Mouse (Mus musculus): ENCODE data around the gene Pex14. TPM values are rescaled to one million over a fixed set of nuclear protein-coding genes. Genes with fewer than 3 reads are reported as not detected.
"Not testable (repeated sequence)": the region's sequence is repeated elsewhere in the genome, so short reads cannot be mapped to it uniquely, and the experiment has no call there.

Pex14 gene
- total and polyA plus RNA-seq, 3 experiments: 20.1 to 23.7 (median 21.2) TPM

- Histone ChIP-seq H3K36me3 (ENCODE audit: control insufficient read depth, insufficient read depth, low read length) (no peaks in the 10 kb centered on the region), H3K4me3 (no peak overlapping the region), H3K27ac (no peak overlapping the region), H3K79me2 (replicated peaks; ENCODE audit: control insufficient read depth, insufficient read depth, low read length) (no peaks in the 10 kb centered on the region), H3K9ac (ENCODE audit: low read depth, low read length) (no peak overlapping the region), H3K27me3 (ENCODE audit: control insufficient read depth, insufficient read depth, low read length) (no peaks in the 10 kb centered on the region), H3K4me1 (ENCODE audit: control insufficient read depth, insufficient read depth, low read length) (no peaks in the 10 kb centered on the region)
- 65% methylated on average over 11 of the region's 11 CpGs for WGBS
- DNase-seq: no peak
- intact Hi-C loops (cut with DNase I): no loop called here
- TF ChIP-seq POLR2A (IDR thresholded peaks at IDR 0.05; ENCODE audit: insufficient read depth, low read depth, low read length) (no peak), CTCF (IDR thresholded peaks at IDR 0.05) (no peak), EP300 (IDR thresholded peaks at IDR 0.05; ENCODE audit: insufficient read depth, low read depth, low read length) (no peak)
These were observed 25.9 kb upstream of the Pex14 start for GRCm38 (mm10) chr4:149125341-149126114.

- no peak for TF ChIP-seq POLR2A (IDR thresholded peaks at IDR 0.05; ENCODE audit: insufficient read depth, low read depth, low read length)
- TF ChIP-seq CTCF (IDR thresholded peaks at IDR 0.05): no peak
- TF ChIP-seq EP300 (IDR thresholded peaks at IDR 0.05; ENCODE audit: insufficient read depth, low read depth, low read length): no peak
- intact Hi-C loops (cut with DNase I): no loop called here
These were observed 23.8 kb upstream of the Pex14 start for GRCm38 (mm10) chr4:149123432-149123831.

GRCm38 (mm10) chr4:149119978-149120562 lies 20.4 kb upstream of the Pex14 start:
- H3K27me3 ChIP-seq (ENCODE audit: control insufficient read depth, insufficient read depth, low read length); H3K27ac ChIP-seq; H3K4me1 ChIP-seq (ENCODE audit: control insufficient read depth, insufficient read depth, low read length); H3K4me3 ChIP-seq; H3K9ac ChIP-seq (ENCODE audit: low read depth, low read length); DNase-seq; H3K36me3 ChIP-seq (ENCODE audit: control insufficient read depth, insufficient read depth, low read length); H3K79me2 ChIP-seq (replicated peaks; ENCODE audit: control insufficient read depth, insufficient read depth, low read length); intact Hi-C loops (cut with DNase I): not testable (repeated sequence)
- WGBS: 74% methylated on average over 12 of the region's 12 CpGs

More at GRCm38 (mm10) chr4:149123432-149123831, 23.8 kb upstream of the Pex14 start:
- Histone ChIP-seq H3K27me3 (ENCODE audit: control insufficient read depth, insufficient read depth, low read length) (no peaks in the 10 kb centered on the region), H3K9ac (ENCODE audit: low read depth, low read length) (no peak overlapping the region), H3K79me2 (replicated peaks; ENCODE audit: control insufficient read depth, insufficient read depth, low read length) (no peaks in the 10 kb centered on the region), H3K36me3 (ENCODE audit: control insufficient read depth, insufficient read depth, low read length) (no peaks in the 10 kb centered on the region), H3K27ac (no peak overlapping the region), H3K4me3 (no peak overlapping the region), H3K4me1 (ENCODE audit: control insufficient read depth, insufficient read depth, low read length) (no peaks in the 10 kb centered on the region)
- DNase-seq: no peak
- 65% methylated on average over 5 of the region's 5 CpGs for WGBS

GRCm38 (mm10) chr4:149103875-149104561 lies 4.3 kb upstream of the Pex14 start, which contains the start of gene Dffa:
TSS of gene Dffa (plus strand) at chr4:149104146.
- peak within 1 kb of the TSS; percentile 71 for H3K4me3 ChIP-seq
- peak within 1 kb of the TSS; percentile 91 for H3K9ac ChIP-seq (ENCODE audit: low read depth, low read length)
- no peak for TF ChIP-seq EP300 (IDR thresholded peaks at IDR 0.05; ENCODE audit: insufficient read depth, low read depth, low read length)
- TF ChIP-seq CTCF (IDR thresholded peaks at IDR 0.05): peak; percentile 57
- peak; percentile 81 for TF ChIP-seq POLR2A (IDR thresholded peaks at IDR 0.05; ENCODE audit: insufficient read depth, low read depth, low read length)
- DNase-seq: peak; percentile 92 to 96
- under 1% methylated on average over 35 of the region's 35 CpGs for WGBS
- peak within 1 kb of the TSS; percentile 81 for H3K27ac ChIP-seq
- H3K27me3 ChIP-seq (ENCODE audit: control insufficient read depth, insufficient read depth, low read length): no peaks in the 10 kb centered on the region
- H3K36me3 ChIP-seq (ENCODE audit: control insufficient read depth, insufficient read depth, low read length): no peaks in the 10 kb centered on the region
- intact Hi-C loops (cut with DNase I): no loop called here
- H3K4me1 ChIP-seq (ENCODE audit: control insufficient read depth, insufficient read depth, low read length): peaks cover 3% of the 10 kb centered on the region
- peaks cover 2% of the 10 kb centered on the region; the same call in 1 of the 2 replicates for H3K79me2 ChIP-seq (replicated peaks; ENCODE audit: control insufficient read depth, insufficient read depth, low read length)

- DNase-seq: no peak
- H3K27me3 ChIP-seq (ENCODE audit: control insufficient read depth, insufficient read depth, low read length): no peaks in the 10 kb centered on the region
- H3K79me2 ChIP-seq (replicated peaks; ENCODE audit: control insufficient read depth, insufficient read depth, low read length): peaks cover 4% of the 10 kb centered on the region; the same call in 1 of the 2 replicates
- peaks cover 9% of the 10 kb centered on the region for H3K4me1 ChIP-seq (ENCODE audit: control insufficient read depth, insufficient read depth, low read length)
- H3K36me3 ChIP-seq (ENCODE audit: control insufficient read depth, insufficient read depth, low read length): no peaks in the 10 kb centered on the region; the same call in 1 of the 2 replicates
- H3K9ac ChIP-seq (ENCODE audit: low read depth, low read length): no peak overlapping the region
- intact Hi-C loops (cut with DNase I): loop anchor here (2.0 kb wide), 1 partner anchor 65 kb away; the partner anchor contains the start of gene Pgd
- 74% methylated on average over 3 of the region's 3 CpGs for WGBS
- no peak overlapping the region for H3K27ac ChIP-seq
- no peak overlapping the region for H3K4me3 ChIP-seq
- no peak for TF ChIP-seq POLR2A (IDR thresholded peaks at IDR 0.05; ENCODE audit: insufficient read depth, low read depth, low read length)
- TF ChIP-seq EP300 (IDR thresholded peaks at IDR 0.05; ENCODE audit: insufficient read depth, low read depth, low read length): no peak
- TF ChIP-seq CTCF (IDR thresholded peaks at IDR 0.05): no peak
These were observed 1.8 kb upstream of the Pex14 start for GRCm38 (mm10) chr4:149101456-149101855.

GRCm38 (mm10) chr4:149100449-149100848 lies 773 bp upstream of the Pex14 start:
- not testable (repeated sequence) for DNase-seq; H3K27ac ChIP-seq; H3K9ac ChIP-seq (ENCODE audit: low read depth, low read length); H3K27me3 ChIP-seq (ENCODE audit: control insufficient read depth, insufficient read depth, low read length); H3K4me1 ChIP-seq (ENCODE audit: control insufficient read depth, insufficient read depth, low read length); H3K79me2 ChIP-seq (replicated peaks; ENCODE audit: control insufficient read depth, insufficient read depth, low read length); H3K36me3 ChIP-seq (ENCODE audit: control insufficient read depth, insufficient read depth, low read length); H3K4me3 ChIP-seq
- WGBS: 83% methylated on average over 12 of the region's 12 CpGs
- intact Hi-C loops (cut with DNase I): loop anchor here (2.0 kb wide), 1 partner anchor 66 kb away; the partner anchor contains the start of gene Pgd

All from heart, adult 2 months (tissue).